Mouse (Mus musculus) A20 (cell line): ENCODE measurements around the gene Rala.
"Not testable (repeated sequence)": the region's sequence is repeated elsewhere in the genome, so short reads cannot be mapped to it uniquely, and the experiment has no call there.

Source experiments
- DNase-seq: peaks from one replicate; pipeline ENCODE4 v3.0.0-alpha.2; 2011; ENCODE audit warnings: low read depth, low spot score

Rala gene

GRCm38 (mm10) chr13:17944078-17944917 lies at the start of gene Rala:
Rala (minus strand) TSS chr13:17944239.
- peak; percentile 93 for DNase-seq

- DNase-seq = no peak
Measured at GRCm38 (mm10) chr13:17993515-17993847, 49.4 kb upstream of the Rala start.

- DNase-seq = peak; percentile 94
Measured at GRCm38 (mm10) chr13:17992697-17993514, 48.9 kb upstream of the Rala start, which contains the start of gene Yae1d1. Yae1d1 (minus strand) TSS chr13:17993349.

- DNase-seq = no peak
Measured at GRCm38 (mm10) chr13:17992009-17992408, 48.0 kb upstream of the Rala start.

- peak; percentile 69 for DNase-seq
Measured at GRCm38 (mm10) chr13:17983194-17983593, 39.2 kb upstream of the Rala start.

GRCm38 (mm10) chr13:17982634-17983033 lies 38.6 kb upstream of the Rala start:
- no peak for DNase-seq

GRCm38 (mm10) chr13:17976854-17977739 lies 33.1 kb upstream of the Rala start:
- DNase-seq = peak; percentile 70

GRCm38 (mm10) chr13:17975891-17976290 lies 31.9 kb upstream of the Rala start:
- DNase-seq = peak; percentile 91

- no peak for DNase-seq
Measured at GRCm38 (mm10) chr13:17975457-17975856, 31.4 kb upstream of the Rala start.

GRCm38 (mm10) chr13:17974734-17975133 lies 30.7 kb upstream of the Rala start:
- peak; percentile 29 for DNase-seq

GRCm38 (mm10) chr13:17960613-17961012 lies 16.6 kb upstream of the Rala start:
- DNase-seq = no peak

- DNase-seq = no peak
Measured at GRCm38 (mm10) chr13:17954282-17954681, 10.2 kb upstream of the Rala start.

- DNase-seq = not testable (repeated sequence)
Measured at GRCm38 (mm10) chr13:17950581-17950980, 6.5 kb upstream of the Rala start.

GRCm38 (mm10) chr13:17949555-17949954 lies 5.5 kb upstream of the Rala start:
- no peak for DNase-seq

GRCm38 (mm10) chr13:17943306-17944077 lies 547 bp downstream of the Rala start:
- DNase-seq = peak; percentile 78

- DNase-seq = peak; percentile 52
Measured at GRCm38 (mm10) chr13:17942338-17942737, 1.7 kb downstream of the Rala start.

- no peak for DNase-seq
Measured at GRCm38 (mm10) chr13:17907309-17907708, 36.7 kb downstream of the Rala start.

- DNase-seq = no peak
Measured at GRCm38 (mm10) chr13:17901474-17901873, 42.6 kb downstream of the Rala start.

- DNase-seq = no peak
Measured at GRCm38 (mm10) chr13:17900641-17901040, 43.4 kb downstream of the Rala start.

- no peak for DNase-seq
Measured at GRCm38 (mm10) chr13:17897040-17897439, 47.0 kb downstream of the Rala start.

GRCm38 (mm10) chr13:17891545-17891944 lies 52.5 kb downstream of the Rala start:
- no peak for DNase-seq
